Mouse (Mus musculus) adrenal gland, adult (tissue): ENCODE results near the gene Cdkal1.

Experiments used
- DNase-seq, 2 experiments: peaks; one replicate each; pipeline ENCODE4 v3.0.0; 2022 to 2023; ENCODE audit warnings: low spot score in 1 of 2; ENCODE audit not compliant: inconsistent age in 2 of 2

The Cdkal1 gene

DNA sequence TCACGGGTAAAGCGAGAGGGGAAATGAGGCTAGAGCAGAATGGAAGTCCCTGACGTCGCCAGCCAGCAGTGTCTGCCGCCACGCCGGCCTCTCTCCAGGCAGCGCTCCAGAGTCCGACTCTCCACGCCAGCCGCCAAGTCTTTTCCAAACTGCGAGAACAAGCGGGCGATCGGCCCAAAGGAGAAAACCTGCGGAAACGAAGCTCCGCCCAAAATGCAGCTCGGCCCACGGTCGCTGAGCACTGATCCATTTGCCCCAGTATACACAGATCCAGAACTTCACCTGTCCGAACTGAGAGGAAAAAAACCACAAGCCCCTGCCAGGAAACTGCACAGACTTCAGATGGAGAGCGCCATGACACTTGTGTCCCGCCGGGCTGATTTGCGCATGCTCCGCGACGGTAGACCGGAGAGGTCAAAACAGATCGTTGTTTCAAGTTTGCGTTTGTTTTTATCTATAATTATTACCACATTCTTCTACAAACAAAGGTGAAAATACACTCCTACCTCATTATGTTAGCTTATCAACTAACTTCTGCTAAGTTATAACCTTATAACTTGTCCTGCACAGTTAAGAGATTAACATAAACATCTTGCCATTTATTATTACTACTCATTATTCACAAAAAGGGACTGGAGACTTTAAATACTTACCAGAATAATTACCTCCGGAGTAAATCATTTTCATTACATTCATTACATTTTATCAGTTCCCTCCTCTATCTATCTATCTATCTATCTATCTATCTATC, at the start of gene Cdkal1:
TSS of gene Cdkal1 (minus strand) at position 394 of the 751 bp plus-strand sequence.
- DNase-seq = peak; percentile 87 to 97

DNA sequence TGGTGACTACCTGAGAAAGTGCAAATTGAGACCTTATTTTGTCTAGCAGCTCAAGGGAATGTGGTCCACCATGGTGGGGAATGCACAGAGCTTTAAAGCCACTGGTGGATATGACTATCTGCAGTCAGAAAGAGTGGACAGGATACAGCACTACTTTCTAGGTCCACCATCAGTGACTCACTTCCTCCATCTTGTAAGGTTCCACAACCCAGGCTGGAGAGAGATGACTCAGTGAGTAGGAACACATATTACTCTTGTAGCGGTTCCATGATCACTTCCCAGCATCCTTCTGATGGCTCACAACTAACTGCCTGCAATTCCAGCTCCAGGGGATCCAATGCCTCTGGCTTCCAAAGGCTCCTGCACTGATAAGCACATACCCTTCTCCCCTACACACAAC, 47.9 kb upstream of the Cdkal1 start:
- no peak for DNase-seq

DNA sequence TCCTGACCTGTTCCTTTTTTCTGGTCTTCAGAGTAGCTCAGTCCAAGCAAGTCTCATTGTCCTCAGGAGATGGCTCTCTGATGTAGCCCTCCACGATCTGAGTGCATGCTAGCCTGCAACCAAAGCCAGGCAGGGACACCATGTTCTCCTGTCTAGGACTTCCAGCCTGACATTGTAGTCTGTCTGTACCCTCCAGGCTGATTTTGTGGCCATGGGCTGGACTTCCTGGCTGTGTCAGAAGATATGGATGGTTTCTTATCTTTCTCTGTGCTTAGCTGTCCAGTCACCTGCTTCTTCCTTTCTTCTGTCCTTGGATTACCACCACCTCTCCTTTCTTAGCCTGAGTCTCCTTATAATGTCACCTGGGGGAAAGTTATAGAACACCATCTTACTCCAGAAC, 47.2 kb upstream of the Cdkal1 start:
- no peak for DNase-seq

DNA sequence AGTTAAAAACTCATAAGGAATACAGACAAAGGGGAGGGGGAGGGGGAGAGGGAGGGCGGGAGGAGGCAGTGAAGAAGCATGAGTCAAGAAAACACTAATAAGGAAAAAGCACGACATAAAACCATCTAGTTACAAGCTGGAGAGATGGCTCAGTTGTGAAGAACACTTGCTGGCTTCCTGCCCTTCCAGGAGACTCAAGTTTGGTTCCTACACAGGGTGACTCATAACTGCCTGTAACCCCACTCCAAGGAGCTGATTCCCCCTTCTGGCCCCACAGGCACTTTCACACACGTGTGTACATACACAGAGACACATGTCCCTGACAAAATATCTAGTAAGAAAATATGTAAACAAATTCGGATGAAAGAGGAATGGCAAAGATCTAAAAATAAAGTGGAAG, 46.2 kb upstream of the Cdkal1 start:
- no peak for DNase-seq

DNA sequence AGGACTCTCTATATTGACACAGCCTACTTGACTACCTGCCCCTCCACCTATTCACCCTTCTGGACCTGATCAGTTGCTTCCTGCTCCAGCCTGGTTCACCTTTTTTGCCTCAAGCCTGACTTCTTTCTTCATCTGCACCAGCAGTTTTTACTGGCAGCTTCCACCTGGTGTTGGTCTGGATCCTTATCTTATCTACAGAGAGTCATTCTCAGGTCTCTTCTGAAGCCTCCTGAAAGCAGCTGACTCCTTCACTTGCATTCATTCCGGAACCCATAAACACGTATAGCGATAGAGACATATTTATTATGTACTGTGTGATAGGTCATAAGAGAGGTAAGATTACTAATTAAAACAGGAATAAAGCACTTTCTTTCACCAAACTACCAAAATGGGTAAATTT, 11.3 kb upstream of the Cdkal1 start:
- no peak for DNase-seq

DNA sequence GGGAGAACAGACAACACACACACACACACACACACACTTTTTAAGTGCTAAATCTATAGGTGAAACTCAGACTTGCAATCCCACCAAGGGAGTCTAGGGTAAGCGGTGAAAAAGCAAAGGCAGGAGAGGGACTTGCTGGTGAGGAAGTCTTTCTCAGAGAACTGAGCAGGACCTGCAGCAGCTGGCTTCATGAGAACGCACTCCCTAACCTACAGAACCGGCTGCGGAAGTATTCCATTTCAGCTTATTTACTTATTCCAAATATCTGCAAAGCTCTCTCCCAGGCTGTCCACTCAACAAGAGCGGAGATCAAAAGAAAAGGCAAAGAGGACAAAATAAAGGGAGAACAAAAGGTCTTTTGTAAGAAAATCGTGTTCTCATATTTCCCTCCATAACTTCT, 8.9 kb upstream of the Cdkal1 start:
- no peak for DNase-seq

DNA sequence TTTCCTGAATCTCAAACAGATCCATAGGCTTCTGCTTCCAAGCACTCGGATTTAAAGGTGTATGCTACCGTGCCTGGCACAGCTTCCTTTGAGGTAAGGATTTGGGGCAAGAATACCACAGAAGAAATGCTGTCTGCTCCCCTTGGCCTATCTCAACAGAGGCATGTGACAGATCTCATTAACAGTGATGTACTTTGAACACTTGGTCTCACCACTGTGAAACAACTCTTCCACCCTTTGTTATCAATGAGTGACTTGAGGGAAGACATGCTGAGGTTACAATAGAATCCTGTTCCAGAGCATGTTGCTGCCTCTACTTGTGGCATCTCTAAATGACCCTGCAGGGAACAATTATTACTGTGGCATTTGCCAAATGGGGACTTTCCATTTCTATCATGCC, 4.6 kb upstream of the Cdkal1 start:
- no peak for DNase-seq

DNA sequence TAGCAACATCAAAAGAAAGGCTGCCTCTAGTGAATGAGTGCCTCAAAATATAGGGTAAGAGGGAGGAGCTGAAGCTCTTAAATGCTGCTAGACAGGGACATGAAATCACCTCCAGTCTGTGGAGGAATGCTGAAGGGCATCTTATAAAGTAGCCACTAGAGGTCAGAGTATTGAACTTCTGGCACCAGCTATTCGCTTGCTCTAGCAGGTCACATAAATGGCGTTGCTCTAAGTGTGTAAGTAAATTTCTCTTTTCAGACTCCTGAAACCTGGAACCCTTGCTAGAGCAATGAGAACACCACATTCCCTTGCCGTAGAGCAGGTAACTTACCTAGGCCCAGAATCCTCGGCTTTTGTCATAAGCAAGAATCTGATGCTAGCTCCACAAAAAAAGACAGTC, 2.0 kb upstream of the Cdkal1 start:
- DNase-seq = peak; percentile 13 to 81

DNA sequence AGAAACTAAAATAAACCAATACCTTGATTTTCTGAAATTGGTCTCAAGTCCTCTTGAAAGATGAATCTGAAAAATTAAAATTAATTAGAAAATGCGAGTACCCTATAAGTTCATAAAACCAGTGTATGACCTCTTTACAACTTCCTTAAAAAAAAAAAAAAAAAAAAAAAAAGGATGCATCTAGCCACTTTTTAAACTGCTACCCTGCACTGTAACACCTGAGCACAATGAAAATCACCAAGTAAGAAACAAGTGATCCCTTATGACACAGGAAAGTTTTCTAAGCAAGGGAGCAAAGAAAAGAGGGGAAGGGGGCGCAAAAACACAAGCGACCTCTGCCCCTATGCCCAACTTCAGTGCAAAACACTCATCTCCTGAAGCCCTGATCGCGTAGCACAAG, 598 bp downstream of the Cdkal1 start:
- no peak for DNase-seq

DNA sequence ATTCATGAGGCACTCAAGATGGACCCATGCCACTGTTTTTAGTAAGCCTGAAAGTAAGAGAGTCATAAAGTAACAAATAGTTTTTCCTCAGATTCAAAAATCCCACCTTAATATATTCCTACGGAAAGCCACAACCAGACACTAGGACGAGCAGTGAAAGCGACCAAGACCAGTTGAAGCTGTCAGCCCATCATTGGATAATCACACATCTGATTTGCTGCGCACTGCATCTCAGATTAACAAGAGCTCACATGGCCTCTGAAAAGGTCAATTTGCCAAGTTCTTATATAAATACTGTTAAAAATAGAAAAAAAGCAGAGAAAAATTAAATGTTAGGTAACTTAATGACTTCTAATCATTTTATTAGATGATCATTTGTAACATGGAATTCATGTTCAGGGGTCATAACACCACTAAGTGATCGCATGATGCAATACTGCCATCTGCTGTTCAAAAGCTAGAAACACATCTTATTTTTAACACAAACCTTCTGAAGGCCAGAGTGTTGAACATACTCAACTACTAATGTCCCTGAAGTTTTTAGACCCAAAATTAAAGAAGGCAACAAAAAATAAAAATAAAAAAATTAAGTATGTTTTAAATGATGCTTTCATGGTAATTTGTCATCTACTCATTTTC, 16.9 kb downstream of the Cdkal1 start:
- DNase-seq = peak in 1 of 2 experiments; percentile 66

DNA sequence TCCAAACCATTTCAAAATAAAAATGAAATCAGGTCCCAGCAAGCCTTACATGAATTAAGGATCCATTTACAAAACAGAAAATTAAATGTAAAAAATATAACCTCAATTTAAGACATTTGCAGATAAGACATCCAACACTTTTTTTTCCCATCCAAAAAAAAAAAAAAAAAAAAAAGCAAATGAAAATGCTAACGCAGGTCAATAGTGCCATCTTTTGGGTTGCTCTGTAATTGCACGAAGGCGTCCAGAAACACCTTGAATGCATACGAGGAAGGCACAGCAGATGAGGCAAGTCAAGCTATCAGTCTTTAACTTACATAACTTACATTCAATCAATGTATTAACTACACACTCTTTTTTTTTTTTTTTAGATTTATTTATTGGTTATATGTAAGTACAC, 20.3 kb downstream of the Cdkal1 start:
- peak; percentile 19 to 62 for DNase-seq

DNA sequence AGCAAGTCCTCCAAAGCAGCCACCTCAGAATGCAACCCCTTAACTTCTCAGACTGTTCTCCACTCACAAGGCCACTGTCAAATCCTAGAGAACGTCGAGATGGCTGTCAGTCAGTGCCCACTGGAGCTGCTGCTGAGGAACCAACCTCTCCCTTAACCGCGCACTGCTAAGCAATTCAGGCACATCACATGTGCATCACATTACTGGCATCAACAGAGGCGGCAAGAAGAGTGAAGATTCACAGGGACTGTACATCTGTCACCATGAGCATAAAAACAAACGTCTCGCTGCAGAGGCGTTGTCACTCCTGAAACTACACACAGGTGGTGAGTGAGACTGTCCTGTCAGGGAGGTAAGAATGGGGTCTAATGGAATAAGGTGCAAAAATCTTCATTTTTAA, 21.7 kb downstream of the Cdkal1 start:
- DNase-seq = no peak

DNA sequence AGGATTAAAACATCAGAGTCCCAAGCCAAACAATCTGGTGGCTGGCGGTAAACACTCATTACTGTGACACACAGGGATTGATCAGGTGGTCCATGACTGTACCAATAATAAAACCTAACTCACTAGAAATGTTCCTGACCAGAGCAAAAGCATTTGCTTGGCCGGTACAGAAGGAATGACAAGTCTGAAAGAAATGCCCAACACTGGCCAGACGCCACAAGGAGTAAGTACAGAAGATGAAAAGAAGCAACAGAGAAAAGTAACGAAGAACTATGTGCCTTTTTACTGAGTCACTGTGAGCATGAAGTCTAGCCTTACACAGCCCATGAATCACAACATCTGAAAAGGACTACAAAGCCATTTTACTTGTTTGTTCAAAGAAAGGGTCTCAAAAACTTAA, 24.3 kb downstream of the Cdkal1 start:
- peak in 1 of 2 experiments; percentile 20 for DNase-seq

DNA sequence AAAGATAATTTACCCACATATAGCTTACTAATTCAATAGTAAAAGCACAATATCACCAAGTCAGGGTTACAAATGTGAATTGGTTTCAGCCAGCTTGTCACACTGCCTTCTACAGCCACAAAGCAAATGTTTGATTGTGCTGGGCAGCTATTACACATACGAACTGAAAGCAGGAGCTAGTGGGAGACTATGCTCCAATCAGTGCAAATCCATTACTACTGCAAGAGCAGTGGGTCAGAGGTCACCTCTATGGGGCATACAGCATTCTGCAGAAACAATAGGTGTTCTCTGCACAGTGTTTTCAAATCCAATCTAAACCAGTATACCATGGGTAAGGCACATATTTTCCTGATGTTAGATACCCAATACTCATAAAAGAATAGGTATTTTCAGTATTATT, 27.4 kb downstream of the Cdkal1 start:
- no peak for DNase-seq

DNA sequence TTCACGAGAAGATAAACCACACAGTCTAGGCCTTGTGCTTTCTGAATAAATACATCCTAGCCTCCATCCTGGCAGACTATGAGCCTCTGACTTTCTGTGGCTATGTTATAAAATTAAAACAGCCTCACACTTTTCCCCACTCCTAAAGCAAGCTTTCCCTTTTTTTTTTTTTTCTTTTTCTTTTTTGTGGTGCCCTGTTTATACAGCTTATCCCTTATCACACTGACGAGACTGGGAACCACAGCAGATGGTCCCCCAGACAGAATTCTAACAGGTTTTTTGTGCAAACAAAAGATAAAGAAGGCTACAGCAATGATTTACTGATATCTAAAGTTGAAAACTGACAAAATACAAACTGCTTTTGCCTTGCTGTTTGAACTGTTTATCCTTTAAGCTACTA, 29.0 kb downstream of the Cdkal1 start:
- DNase-seq = no peak

DNA sequence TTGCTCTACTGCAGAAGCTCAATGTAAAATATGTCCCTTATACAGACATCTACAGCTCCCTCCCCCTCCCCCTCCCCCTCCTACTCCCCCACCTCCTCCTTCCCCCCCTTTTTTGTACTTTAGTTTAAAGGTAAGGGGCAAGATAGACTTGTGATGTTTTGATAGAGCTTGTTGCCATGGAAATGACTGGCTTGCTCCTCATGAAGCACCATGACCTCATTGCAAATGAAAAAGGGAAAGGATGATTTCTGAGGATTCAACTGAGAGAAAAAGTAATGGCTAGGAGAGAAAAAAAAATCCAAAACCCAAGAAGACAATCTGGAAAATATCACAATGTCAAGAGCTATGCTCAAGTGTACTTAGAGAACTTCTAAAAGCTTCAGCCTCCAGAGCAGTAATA, 29.4 kb downstream of the Cdkal1 start:
- DNase-seq = no peak

DNA sequence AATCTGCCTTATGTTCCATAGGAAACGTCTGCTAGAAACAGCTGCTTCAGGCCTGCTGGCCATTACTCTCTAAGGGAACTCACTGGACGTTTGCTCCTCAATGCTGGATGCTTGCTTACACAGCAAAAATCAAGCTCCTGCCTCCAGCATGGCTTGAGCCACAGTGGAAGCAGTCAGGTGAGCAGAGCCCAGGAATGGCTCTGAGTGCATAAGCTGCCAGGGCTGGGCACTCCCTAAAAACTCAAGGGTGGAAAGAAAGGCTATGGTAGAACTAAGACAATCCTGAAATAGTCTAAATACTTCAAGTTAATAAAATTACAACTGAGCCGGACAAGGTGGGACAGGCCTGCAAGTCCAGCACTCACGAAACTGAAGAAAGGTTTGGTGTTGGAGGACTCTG, 30.7 kb downstream of the Cdkal1 start:
- no peak for DNase-seq

DNA sequence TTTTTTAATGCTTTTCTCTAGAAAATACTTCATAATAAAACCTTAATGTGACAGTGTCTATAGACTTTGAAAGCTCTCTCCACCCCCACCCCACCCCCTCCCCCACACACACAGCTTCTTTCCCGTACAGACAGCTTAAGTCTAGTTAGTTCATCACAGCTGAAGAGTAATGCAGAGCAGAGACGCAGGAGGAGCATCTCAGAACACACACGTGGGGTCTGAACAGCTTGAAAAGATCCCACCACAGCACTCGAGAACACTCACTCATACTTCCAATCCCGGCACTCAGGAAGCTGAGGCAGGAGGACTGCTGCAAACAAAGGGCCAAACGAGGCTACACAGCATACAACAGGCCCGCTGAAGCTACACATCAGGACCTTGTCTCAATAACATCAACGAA, 31.1 kb downstream of the Cdkal1 start:
- DNase-seq = no peak

DNA sequence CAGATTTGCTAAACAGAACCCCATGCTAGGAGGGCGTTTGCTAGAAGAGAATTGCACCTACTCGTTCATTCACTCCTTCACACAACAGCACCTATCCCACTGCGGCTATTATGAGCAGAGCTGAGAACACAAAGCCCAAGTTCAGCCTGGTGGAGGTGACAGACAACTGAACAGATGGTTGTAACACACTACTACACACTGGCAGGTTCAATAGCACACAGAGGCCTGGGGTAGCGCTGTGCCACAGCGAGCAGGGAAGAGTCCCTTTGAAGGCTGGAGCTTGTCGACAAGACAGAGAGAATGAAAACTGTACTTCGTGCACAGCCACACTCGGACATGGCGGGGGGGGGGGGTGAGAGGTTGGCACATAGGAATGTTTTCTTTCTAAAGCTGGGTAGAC, 31.6 kb downstream of the Cdkal1 start:
- no peak for DNase-seq

DNA sequence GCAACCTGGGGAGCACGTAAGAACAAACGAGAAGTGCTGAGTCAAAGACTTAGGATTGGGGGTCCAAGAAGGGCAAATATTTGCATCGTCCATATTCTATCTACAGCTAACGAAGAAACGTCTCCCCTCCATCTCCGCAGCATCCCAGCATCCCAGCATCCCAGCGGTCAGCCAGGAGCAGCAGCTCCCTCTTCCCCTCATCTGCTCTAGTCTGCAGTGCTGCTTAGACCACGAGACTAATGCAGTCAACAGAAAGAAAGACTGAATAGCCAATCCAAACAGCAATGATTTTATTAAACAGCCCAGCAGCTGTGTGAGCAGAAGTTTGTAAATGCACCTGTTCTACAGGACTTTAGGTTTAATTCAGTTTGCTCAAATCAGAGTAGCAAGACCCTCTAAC, 32.0 kb downstream of the Cdkal1 start:
- no peak for DNase-seq

DNA sequence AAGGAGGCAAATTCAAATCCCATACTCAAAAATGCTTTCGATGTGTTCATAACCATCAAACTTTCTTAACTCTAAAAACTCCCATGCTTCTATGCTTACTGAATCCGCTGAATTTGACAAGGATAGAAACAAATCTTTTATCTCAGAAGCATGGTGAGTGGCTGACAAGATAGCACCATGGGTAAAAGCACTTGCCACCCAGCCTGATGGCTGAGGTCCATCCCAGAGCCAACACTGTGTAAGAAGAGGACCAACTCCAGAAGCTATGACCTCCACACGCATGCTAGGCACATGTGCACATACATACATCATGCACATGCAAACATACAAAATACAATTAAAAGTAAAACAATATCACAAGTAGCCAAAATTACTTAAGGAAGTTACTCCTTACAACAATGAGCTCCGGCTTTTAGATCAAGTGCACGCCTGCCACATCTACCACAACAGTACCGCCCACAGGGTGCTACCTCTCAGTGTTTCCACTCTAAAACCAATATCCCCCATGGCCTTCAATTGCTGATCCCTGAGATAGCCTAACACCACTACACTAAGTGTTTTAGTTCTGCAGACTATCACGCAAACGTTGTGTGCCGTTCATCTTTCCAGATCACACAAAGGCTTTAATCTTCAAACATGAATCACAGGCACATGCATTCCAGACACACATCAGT, 35.4 kb downstream of the Cdkal1 start:
- no peak for DNase-seq

DNA sequence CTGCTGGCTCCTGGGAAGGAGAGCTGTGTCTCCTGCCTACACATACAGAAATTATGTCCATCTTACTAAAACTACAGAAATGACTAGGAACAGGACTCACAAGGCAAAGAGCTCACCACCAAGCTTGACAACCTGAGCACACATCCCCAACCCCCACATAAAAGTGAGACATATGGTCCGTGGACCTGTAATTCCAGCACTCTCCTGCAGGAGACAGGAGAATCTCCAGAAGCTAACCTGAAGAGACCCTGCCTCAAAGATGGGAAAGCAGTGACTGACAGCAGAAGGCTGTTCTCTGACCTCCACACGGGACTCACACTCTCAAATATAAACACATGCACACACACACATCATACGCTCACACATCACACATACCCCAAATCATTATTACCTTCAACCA, 36.3 kb downstream of the Cdkal1 start:
- no peak for DNase-seq
